Mouse (Mus musculus): ENCODE data around the gene Ifi44.

DNA sequence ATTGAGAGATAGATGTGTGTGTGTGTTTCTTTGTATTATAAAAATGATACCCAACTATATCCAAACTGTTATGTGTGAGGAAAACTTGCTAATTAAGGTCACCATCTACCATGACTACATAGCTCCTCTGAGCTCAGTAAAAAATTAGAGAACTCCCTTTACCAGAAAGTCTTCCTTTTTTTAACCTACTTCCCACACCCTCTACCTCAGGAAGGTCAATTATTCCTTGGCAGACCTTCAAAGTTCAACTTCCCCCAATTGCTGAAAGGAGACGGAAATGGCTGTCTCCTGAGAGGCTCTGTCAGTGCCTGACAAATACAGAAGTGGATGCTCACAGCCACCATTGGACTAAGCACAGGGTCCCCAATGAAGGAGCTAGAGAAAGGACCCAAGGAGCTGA, 7.5 kb downstream of the Ifi44 start:
- TF ChIP-seq POLR2A (IDR thresholded peaks at IDR 0.05; ENCODE audit: control insufficient read depth in 1 of 2, insufficient read depth in 1 of 2, low read depth in 1 of 2, low read length in 2 of 2, poor library complexity in 1 of 2), result no peak
- TF ChIP-seq BHLHE40 (IDR thresholded peaks at IDR 0.05; ENCODE audit: borderline replicate concordance, low read depth, low read length), result no peak
- TF ChIP-seq EP300 (IDR thresholded peaks at IDR 0.05; ENCODE audit: low read depth in 1 of 2, low read length in 2 of 2), result no peak
- TF ChIP-seq MAX (IDR thresholded peaks at IDR 0.05; ENCODE audit: low read length), result no peak
- TF ChIP-seq MAFK (IDR thresholded peaks at IDR 0.05; ENCODE audit: borderline replicate concordance, low read depth, low read length), result no peak
- no peak for TF ChIP-seq NRF1 (IDR thresholded peaks at IDR 0.05; ENCODE audit: insufficient read depth, low read depth, low read length, poor library complexity, severe bottlenecking)
- no peak for TF ChIP-seq CTCF (IDR thresholded peaks at IDR 0.05 in 2 of 3, conservative IDR thresholded peaks at IDR 0.05 in 1 of 3; ENCODE audit: control insufficient read depth in 1 of 3, insufficient read depth in 1 of 3, low read depth in 2 of 3, low read length in 3 of 3, poor library complexity in 1 of 3, severe bottlenecking in 1 of 3)
- TF ChIP-seq CHD1 (IDR thresholded peaks at IDR 0.05; ENCODE audit: low read depth, low read length), result no peak
- TF ChIP-seq ELF1 (IDR thresholded peaks at IDR 0.05; ENCODE audit: low read depth, low read length), result no peak
- no peak for TF ChIP-seq MYC (IDR thresholded peaks at IDR 0.05; ENCODE audit: low read depth, low read length)
- TF ChIP-seq ZNF384 (IDR thresholded peaks at IDR 0.05; ENCODE audit: low read depth, low read length), result no peak
